Mouse (Mus musculus): Measurements from ENCODE around the gene Chn2.

Chn2 gene

DNA sequence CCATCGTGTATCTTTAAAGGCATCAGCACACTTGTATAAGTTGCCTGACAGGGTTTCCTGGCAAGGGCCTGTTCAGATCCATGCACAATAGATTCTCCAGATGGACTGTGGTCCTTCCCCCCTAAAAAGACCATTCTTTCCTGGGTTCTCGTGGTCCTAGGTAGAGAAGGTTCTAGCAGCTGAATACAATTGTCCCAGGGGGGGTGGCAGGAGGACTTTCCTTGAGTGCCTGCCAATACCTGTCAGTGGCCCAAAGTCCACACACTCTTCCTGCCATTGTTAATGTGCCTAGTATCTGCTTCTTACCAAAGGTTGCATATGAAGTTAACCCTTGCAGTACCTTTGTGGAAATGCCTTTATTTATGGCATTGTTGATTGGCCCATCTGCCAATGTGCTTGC lies 257.9 kb downstream of the Chn2 start:
- DNase-seq: no peak

GRCm38 (mm10) chr6:54299417-54299816 lies 260.1 kb downstream of the Chn2 start:
- DNase-seq: no peak

GRCm38 (mm10) chr6:54305777-54306176 lies 266.4 kb downstream of the Chn2 start:
- DNase-seq: no peak

DNA sequence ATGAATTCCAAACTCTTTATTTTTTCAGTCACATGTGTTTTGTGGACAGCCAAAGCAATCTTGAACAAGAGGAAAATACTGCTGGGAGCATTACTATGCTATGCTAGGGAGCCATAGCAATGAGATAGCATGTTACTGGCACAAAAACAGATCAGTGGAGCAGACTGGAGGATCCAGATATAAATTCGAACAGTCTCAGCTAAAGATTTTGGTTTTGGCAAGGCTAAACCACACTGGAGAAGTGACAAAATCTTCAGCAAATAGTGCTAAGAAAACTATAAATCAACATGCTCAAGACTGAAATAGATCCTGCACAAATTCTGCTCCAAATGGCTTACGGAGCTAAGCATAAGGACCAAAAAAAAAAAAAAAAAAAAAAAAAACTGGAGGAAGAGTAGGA lies 273.7 kb downstream of the Chn2 start:
- no peak for DNase-seq

- no peak for DNase-seq
These were observed 279.3 kb downstream of the Chn2 start for GRCm38 (mm10) chr6:54318618-54319017.

- DNase-seq: no peak
These were observed 279.8 kb downstream of the Chn2 start for GRCm38 (mm10) chr6:54319198-54319597.

GRCm38 (mm10) chr6:54320236-54320635 lies 280.9 kb downstream of the Chn2 start:
- DNase-seq: no peak

DNA sequence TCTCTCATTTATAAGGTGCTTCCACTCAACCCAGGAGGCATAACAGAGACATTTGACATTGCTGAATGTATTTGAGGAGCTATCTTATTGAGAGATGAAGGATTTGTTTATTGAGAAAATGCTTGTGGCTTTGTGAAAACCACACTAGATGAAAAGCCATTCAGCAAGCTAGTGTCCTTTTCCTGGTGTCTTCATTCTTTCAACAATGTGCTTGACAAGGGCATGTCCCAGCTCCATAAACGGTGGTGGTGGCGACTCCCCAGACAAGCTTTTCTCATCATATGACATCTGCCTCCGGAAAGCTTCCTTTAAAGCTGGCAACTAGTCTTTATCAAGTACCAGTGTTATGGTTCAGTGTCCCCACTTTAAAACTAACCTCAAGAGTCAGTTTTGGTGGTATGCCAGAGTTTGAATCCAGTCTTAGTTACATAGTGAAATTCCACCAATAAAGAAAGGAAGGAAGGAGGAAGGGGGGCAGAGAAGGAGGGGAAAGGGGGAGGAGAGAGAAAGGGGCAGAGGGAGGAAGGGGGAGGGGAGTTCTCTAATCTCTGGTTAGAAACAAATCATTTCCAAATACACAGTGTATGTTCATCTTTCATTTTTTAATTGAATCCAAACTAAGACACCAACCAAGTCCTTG lies 286.0 kb downstream of the Chn2 start, which contains the start of gene Prr15:
Gene Prr15, plus strand, starts transcription at position 590 of the 640 bp plus-strand sequence.
- DNase-seq: no peak

DNA sequence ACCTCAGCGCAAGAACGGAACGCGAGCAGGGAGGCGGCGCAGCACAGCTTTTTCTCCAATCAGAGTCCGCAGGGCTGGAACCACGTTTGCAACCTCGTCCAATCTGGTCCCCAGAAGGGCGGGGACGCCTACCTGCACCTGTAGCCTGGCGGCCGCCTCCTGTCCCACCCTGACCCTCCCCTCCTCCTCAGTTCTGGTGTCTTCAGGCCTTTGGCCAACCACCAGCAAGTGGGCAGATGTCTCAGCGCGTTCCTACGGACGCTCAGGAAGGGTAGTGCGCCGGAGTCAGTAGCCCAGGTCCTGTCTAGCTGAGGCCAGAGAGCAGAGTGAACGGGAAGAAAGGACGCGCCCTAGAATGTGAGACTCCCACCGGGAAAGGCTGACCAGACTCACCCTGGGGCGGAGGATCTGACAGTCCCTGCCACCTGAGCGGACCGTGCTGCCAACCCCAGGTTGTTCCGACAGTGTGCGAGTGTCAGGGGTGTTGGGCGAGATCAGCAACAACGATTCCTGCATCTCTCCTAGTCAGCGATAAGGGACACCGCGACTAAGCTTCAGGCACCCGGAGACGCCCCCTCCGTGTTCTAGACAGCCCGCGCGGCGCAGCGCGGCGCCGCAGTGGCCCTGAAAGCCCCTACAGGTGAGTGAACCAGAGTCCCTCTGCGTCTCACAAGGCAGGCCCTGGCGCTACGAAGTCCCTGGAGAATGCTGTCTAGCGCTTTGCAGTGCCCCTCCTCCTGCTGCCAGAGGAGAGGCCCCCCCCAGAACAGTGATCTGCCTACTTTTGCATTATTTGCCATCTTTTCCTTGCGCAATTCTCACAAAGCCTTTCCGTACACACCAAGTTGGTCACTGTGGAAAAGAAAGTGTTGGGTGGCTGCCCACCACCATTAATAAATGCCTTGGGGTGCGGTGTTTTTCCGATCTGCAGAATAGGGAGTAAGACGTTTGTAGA lies 287.6 kb downstream of the Chn2 start:
- DNase-seq: peak; percentile 80

DNA sequence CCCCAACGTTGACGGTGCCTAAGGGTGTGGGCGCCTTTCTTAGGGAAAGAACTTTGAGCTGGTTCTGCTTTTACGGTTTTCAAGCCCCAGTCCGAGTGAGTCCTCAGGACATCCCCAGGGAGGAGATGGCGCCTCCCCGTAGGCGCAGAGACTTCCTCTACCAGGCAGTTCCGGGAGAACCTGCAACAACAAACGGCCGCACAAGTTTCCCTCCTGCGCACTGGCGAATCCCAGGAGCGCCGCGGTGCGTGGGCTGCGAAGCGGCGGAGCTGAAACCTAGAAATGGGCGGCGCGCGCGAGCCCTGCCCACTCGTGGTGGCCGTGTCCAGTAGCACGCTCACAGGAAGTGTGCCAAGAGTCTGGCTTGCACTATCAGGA lies 288.3 kb downstream of the Chn2 start:
- DNase-seq: peak; percentile 78 to 81

DNA sequence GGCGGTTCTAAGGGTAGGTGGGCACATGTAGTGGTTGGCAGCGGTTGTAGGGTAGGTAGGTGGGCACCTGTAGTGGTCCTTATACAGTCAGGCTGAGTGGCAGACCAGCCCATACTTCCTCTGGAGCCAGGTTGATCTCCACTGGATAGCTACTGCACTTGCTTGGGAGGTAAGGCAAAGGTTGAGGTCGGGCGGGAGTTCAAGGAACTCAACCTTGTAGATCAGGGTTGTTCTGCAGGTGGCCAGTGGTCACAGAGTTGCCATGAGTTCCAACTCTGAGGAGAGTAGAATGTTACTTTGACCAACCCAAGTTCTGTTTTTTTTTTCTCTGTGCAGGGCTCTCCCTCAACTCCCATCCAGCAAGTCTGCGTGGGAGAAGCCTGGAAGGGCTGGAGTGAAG lies 289.4 kb downstream of the Chn2 start:
- no peak for DNase-seq

DNA sequence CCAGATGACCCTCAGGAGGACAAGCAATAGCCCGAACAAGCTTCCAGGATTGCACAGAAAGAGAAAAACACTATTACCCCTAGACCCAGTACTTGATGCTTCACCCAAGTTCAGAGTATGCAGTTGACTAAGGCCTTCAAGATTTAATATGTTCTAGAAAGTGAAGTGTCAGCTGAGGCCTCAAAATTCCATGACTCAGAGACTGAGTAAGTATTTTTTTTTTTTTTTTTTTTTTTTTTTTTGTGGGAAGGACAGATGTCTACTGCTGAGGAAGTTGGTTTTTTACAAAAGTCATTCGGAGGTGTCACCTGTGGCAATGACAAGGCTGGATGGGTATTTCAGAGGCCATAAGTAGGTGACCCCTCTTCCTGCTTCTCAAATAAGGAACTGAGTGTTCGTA lies 290.2 kb downstream of the Chn2 start:
- no peak for DNase-seq

GRCm38 (mm10) chr6:54330166-54330565 lies 290.8 kb downstream of the Chn2 start:
- no peak for DNase-seq

DNA sequence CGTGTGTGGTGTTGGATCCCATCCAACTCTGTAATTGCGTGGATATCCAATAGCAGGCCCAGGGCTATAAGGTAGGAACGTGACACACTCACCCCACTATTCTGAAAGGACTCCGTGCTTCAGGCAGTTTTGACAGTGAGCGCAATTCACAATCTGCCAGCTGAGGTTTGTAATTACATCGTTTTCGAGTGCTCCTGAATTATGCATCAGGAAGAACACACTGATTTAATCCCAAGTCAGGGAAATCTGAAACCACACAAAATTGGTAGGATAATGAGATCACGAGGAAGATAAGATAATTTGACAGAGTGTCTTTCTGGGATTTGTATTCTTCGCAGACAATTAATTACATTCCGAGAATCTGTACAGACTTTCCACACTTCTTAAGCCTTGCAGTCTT lies 292.4 kb downstream of the Chn2 start:
- DNase-seq: no peak

DNA sequence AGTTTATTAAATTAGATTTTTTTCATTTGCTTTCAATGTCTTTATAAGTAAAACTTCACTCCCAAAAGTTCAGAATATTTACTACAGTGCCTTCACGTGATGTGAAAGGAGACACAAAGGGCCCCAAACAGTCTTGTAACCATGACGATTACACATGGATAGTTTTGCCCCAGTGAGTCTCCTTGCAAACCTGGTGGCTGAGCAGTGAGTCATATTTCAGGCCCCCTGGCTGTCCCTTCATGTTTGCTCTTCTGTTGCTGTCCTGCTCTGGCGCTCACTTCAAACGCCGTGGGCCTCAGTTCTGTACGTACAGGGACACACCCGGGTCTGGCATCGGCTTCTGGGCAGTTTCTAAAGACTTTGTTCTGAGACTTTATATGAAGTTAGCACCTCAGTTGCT lies 292.8 kb downstream of the Chn2 start:
- DNase-seq: no peak

- peak in 1 of 2 experiments; percentile 21 for DNase-seq
These were observed 293.8 kb downstream of the Chn2 start for GRCm38 (mm10) chr6:54333116-54333651.

DNA sequence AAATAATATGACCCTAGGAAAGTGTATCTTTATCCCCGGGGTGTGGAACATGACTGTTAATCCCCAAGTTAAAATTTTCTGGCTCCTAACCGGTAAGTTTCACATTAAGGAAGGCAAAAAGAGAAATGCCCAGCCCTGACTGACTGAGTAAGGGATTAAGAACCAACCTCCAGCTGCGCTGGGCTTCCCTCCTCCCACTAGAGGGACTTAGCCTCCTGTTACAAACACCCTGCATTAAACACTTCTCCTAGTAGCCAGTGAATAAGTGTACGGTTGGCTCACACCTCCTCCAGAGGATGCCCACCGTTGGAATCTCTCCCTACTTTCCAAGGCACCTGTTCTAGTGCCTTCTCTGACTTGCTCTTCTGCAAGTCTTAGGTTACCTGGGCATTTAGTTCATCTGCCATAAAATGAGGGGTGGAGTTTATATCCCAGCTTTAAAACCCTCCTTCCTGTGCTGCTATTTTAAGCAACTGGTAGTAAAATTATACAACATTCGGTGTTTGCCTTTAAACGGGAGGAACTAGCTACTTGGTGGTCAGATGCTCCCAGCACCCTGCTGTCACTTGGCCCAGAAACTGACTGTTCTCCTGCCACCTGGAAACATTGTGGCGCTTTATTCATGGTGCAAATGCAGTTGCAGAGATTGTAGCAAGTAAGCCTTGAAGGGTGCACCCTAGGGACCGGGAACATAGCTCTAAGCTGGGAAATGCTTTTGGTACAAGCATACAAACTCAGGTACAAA lies 294.5 kb downstream of the Chn2 start:
- peak; percentile 84 to 86 for DNase-seq

DNA sequence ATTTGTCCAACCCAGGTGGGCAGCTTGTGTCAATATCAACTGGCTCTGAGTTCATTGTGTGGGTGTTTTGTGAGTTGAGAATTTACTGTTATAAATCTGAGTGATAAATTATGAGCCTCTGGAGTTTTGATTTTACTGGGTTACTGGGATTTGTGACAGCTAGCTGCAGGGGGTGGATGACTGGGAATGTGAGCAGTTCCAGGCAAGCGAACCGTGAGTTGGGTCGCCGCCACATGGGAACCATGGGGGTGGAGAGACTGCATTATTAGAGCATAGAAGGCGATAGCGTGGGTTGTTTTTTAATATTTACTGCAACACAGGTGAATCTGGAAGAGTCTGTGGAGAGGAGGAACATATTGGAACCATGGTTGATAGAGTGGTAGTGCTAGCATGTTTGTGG lies 298.0 kb downstream of the Chn2 start:
- DNase-seq: peak; percentile 83

DNA sequence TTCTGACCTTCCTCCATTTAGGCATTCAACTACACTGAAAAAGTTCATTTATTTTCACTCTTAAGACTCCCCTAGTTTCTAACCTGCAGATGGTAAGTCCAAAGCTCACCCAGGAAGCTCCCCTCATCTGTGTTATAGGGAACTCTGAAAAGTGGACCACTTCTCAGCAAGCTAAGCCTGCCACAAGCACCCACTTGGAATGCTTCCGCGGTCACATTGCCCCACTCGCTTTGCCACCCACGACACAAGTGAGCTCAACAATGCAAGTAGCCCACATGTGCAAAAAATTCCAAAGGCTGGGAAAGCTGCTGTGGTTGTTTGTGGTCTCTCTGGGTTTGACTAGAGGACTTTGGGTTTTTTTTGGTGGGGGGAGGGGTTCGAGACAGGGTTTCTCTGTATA lies 301.8 kb downstream of the Chn2 start:
- DNase-seq: no peak

DNA sequence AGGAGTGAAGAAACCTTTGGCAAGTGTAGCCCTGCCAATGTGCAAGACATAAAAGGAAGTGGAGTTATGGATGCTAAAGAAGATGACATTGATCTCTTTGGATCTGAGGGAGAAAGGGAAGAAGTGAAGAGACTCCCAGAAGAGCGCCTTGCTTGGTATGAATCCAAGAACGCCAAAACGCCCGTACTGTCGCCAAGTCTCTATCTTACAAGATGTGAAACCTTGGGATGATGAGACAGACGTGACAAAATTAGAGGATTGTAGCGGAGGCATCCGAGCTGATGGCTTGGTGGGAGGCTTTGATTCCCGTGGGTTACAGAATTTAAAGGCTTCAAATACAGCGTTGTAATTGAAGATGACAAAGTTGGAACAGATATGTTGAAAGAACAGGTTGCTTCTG lies 302.9 kb downstream of the Chn2 start:
- no peak for DNase-seq

Measured in cerebellum, postnatal 14 days (tissue).